Mouse (Mus musculus) stomach, postnatal 0 days (tissue): Measurements from ENCODE around the gene Igsf8. TPM values are rescaled to one million over a fixed set of nuclear protein-coding genes. Genes with fewer than 3 reads are reported as not detected.

Experiments used
- ATAC-seq: fragments of 200-750 bp; cut with Nextera tagmentation; 2 replicates; pipeline ENCODE4 v1.8.0; 2017; ENCODE audit not compliant: low FRiP score, low TSS enrichment
- DNase-seq: peaks from one replicate; pipeline ENCODE4 v3.0.0-alpha.2; 2016; ENCODE audit warnings: low spot score
- H3K27ac ChIP-seq: fragments of 300-500 bp; sonication (generic); replicated peaks from 2 replicates; pipeline ENCODE4 v1.5.1; 2014; ENCODE audit warnings: mild to moderate bottlenecking, control low read depth
- H3K27me3 ChIP-seq: fragments of 300-500 bp; sonication (generic); 2 replicates; pipeline ENCODE4 v1.6.1; 2014; ENCODE audit warnings: low read length; ENCODE audit not compliant: control insufficient read depth, insufficient read depth
- H3K36me3 ChIP-seq: fragments of 300-500 bp; sonication (generic); 2 replicates; pipeline ENCODE4 v1.6.1; 2014; ENCODE audit warnings: low read length, mixed read lengths; ENCODE audit not compliant: control insufficient read depth, insufficient read depth
- H3K4me1 ChIP-seq: fragments of 300-500 bp; sonication (generic); replicated peaks from 2 replicates; pipeline ENCODE4 v1.6.1; 2014; ENCODE audit warnings: antibody characterized with exemption; ENCODE audit not compliant: control insufficient read depth, insufficient read depth
- H3K4me2 ChIP-seq: fragments of 300-500 bp; sonication (generic); replicated peaks from 2 replicates; pipeline ENCODE4 v1.6.1; 2014; ENCODE audit warnings: low read depth, mild to moderate bottlenecking, control low read depth, moderate library complexity
- H3K4me3 ChIP-seq: fragments of 300-500 bp; sonication (generic); 2 replicates; pipeline ENCODE4 v1.5.1; 2014; ENCODE audit warnings: low read depth, low read length, control low read depth
- H3K9ac ChIP-seq: fragments of 300-500 bp; sonication (generic); 2 replicates; pipeline ENCODE4 v1.6.1; 2014; ENCODE audit warnings: mild to moderate bottlenecking, low read length, control low read depth, mixed read lengths
- H3K9me3 ChIP-seq: fragments of 300-500 bp; sonication (generic); 2 replicates; pipeline ENCODE4 v1.6.1; 2016; ENCODE audit warnings: low read length; ENCODE audit not compliant: control insufficient read depth
- CTCF ChIP-seq: IDR thresholded peaks from 2 replicates; pipeline ENCODE4 v1.5.1; 2016; ENCODE audit warnings: antibody characterized with exemption, low read depth, mild to moderate bottlenecking, moderate library complexity
- EP300 ChIP-seq: optimal IDR thresholded peaks from 2 replicates; pipeline ENCODE3; 2016; ENCODE audit warnings: antibody characterized with exemption
- WGBS: fragments of 180-500 bp; shearing (Covaris S2); extraction: QIAGEN DNeasy Blood & Tissue Kit; methylation state at CpG from one replicate; pipeline ENCODE4 v1.1.7; 2014; 5-methylcytosine and 5-hydroxymethylcytosine counted together
- polyA plus RNA-seq: library from polyadenylated mRNA; unstranded; fragments of >200 nt; fragmentation: Nextera tagmentation; extraction: Ambion mirVana; gene quantifications from 2 replicates; pipeline ENCODE4 v1.2.1, GENCODE M21; 2015

Igsf8 gene
- polyA plus RNA-seq, 1 experiment from 2014 or later = 19.5 TPM

- no peaks in the 10 kb centered on the region for H3K9me3 ChIP-seq
- DNase-seq = no peak
- no peaks in the 10 kb centered on the region for H3K27me3 ChIP-seq
- peak overlapping the region; percentile 48; the same call in 1 of the 2 replicates for H3K9ac ChIP-seq
- peak overlapping the region; percentile 36 for H3K4me3 ChIP-seq
- H3K4me1 ChIP-seq = no peaks in the 10 kb centered on the region; the same call in 1 of the 2 replicates
- peak overlapping the region; percentile 43 for H3K4me2 ChIP-seq
- 68% methylated on average over 6 of the region's 6 CpGs for WGBS
- peak; percentile 27; the same call in 1 of the 2 replicates for ATAC-seq
- TF ChIP-seq EP300 (no peak), CTCF (no peak; the same call in 1 of the 2 replicates)
- H3K36me3 ChIP-seq = no peaks in the 10 kb centered on the region
- H3K27ac ChIP-seq = peak overlapping the region; percentile 84
These were observed 35.5 kb downstream of the Igsf8 start for GRCm38 (mm10) chr1:172296816-172297510.

- Histone ChIP-seq H3K36me3 (no peaks in the 10 kb centered on the region), H3K9ac (peak within 1 kb of the TSS; percentile 48), H3K27ac (peak within 1 kb of the TSS; percentile 84), H3K4me1 (no peaks in the 10 kb centered on the region; the same call in 1 of the 2 replicates), H3K4me2 (peak within 1 kb of the TSS; percentile 43), H3K9me3 (no peaks in the 10 kb centered on the region), H3K4me3 (peak within 1 kb of the TSS; percentile 36), H3K27me3 (no peaks in the 10 kb centered on the region)
- TF ChIP-seq CTCF (no peak), EP300 (no peak)
- DNase-seq (no peak), ATAC-seq (peak; percentile 49; the same call in 1 of the 2 replicates)
- WGBS = 14% methylated on average over 16 of the region's 16 CpGs
These were observed 36.4 kb downstream of the Igsf8 start, which contains the start of gene Atp1a2 for GRCm38 (mm10) chr1:172297611-172298537. Gene Atp1a2, minus strand, starts transcription at chr1:172298064.

GRCm38 (mm10) chr1:172299528-172299927, 38.1 kb downstream of the Igsf8 start:
- H3K27me3 ChIP-seq = no peaks in the 10 kb centered on the region
- no peaks in the 10 kb centered on the region; the same call in 1 of the 2 replicates for H3K4me1 ChIP-seq
- no peak overlapping the region for H3K4me2 ChIP-seq
- no peak overlapping the region for H3K9ac ChIP-seq
- ATAC-seq (no peak), DNase-seq (no peak)
- H3K9me3 ChIP-seq = no peaks in the 10 kb centered on the region
- no peaks in the 10 kb centered on the region for H3K36me3 ChIP-seq
- 69% methylated on average over 7 of the region's 7 CpGs for WGBS
- no peak for TF ChIP-seq CTCF
- no peak for TF ChIP-seq EP300
- no peak overlapping the region for H3K4me3 ChIP-seq
- H3K27ac ChIP-seq = no peak overlapping the region

- TF ChIP-seq CTCF (0 out of 2 replicates have a peak, but pooled peaks have one; percentile 4), EP300 (no peak)
- no peak overlapping the region for H3K4me2 ChIP-seq
- ATAC-seq (no peak), DNase-seq (no peak)
- no peaks in the 10 kb centered on the region for H3K36me3 ChIP-seq
- no peaks in the 10 kb centered on the region; the same call in 1 of the 2 replicates for H3K4me1 ChIP-seq
- no peak overlapping the region for H3K27ac ChIP-seq
- no peak overlapping the region for H3K4me3 ChIP-seq
- H3K9me3 ChIP-seq = no peaks in the 10 kb centered on the region
- no peaks in the 10 kb centered on the region for H3K27me3 ChIP-seq
- no peak overlapping the region for H3K9ac ChIP-seq
- WGBS = 69% methylated on average over 5 of the region's 5 CpGs
These were observed 38.8 kb downstream of the Igsf8 start for GRCm38 (mm10) chr1:172300247-172300646.

- ATAC-seq = no peak; the same call in 1 of the 2 replicates
- Histone ChIP-seq H3K9me3 (no peaks in the 10 kb centered on the region), H3K9ac (no peak overlapping the region), H3K36me3 (no peaks in the 10 kb centered on the region), H3K4me3 (no peak overlapping the region), H3K27me3 (no peaks in the 10 kb centered on the region), H3K4me1 (no peaks in the 10 kb centered on the region), H3K27ac (no peak overlapping the region), H3K4me2 (no peak overlapping the region)
- DNase-seq = no peak
- 46% methylated on average over 12 of the region's 12 CpGs for WGBS
- TF ChIP-seq EP300 (no peak), CTCF (no peak)
These were observed 39.7 kb downstream of the Igsf8 start for GRCm38 (mm10) chr1:172301180-172301579.
